Mouse (Mus musculus): ENCODE results near the gene Tnfaip2. TPM values are rescaled to one million over a fixed set of nuclear protein-coding genes. Genes with fewer than 3 reads are reported as not detected.

Tnfaip2 gene
- total RNA-seq, 1 experiment from 2014 or later: 441 TPM

DNA sequence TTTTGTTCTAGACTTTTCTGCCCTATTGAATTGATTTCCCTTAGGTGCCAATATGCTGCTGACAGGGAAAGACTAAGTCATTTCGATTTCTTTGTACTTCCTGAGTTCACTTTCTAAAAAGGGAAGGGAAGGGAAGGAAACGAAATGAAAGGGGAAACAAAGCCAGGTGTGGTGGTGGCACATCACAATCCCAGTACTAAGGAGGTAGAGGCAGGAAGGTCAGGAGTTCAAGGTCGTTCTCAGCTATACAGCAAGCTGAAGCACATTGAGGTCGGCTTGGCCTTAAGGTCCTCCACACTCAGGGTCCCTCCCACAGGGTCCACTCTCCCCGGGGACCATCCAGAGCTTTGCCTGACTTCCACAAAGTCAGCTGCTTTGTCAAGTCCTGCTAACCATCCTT is 61.3 kb downstream of the Tnfaip2 start:
- no peak for ATAC-seq (ENCODE audit: extremely low read depth, insufficient number of reproducible peaks, low FRiP score, poor library complexity, severe bottlenecking)

Other genes starting within 250 kb of the Tnfaip2 start
- gene Amn, start 171.4 kb upstream of the Tnfaip2 start, total RNA-seq (2017): 0.61 and 1.2 TPM in 2 replicates
- 3.1 and 4.8 TPM in 2 replicates for gene Cdc42bpb, start 64.8 kb upstream of the Tnfaip2 start, total RNA-seq (2017)
- not detected in 2 replicates for gene Lbhd2, start 35.7 kb upstream of the Tnfaip2 start, total RNA-seq (2017)
- gene Exoc3l4, start 25.5 kb upstream of the Tnfaip2 start, total RNA-seq (2017): 0.61 TPM in 1 of 2 replicates, not detected in the other
- gene Gm266, start 43.4 kb downstream of the Tnfaip2 start, total RNA-seq (2017): not detected in 2 replicates
- 424 and 432 TPM in 2 replicates for gene Eif5, start 95.5 kb downstream of the Tnfaip2 start, total RNA-seq (2017)
- gene Mark3, start 132.1 kb downstream of the Tnfaip2 start, total RNA-seq (2017): 125 and 130 TPM in 2 replicates
- 4.3 and 4.5 TPM in 2 replicates for gene Ckb, start 229.9 kb downstream of the Tnfaip2 start, total RNA-seq (2017)
- 2.7 and 3.6 TPM in 2 replicates for gene Trmt61a, start 235.6 kb downstream of the Tnfaip2 start, total RNA-seq (2017)